Mouse (Mus musculus) limb, embryonic 11.5 days (tissue): ENCODE data around the gene Fam160b1. TPM values are rescaled to one million over a fixed set of nuclear protein-coding genes. Genes with fewer than 3 reads are reported as not detected.

Experiments used
- ATAC-seq: fragments of 200-750 bp; cut with Nextera tagmentation; 2 replicates; pipeline ENCODE4 v1.8.0; 2017; ENCODE audit warnings: low read depth; ENCODE audit not compliant: insufficient number of reproducible peaks, low FRiP score, low TSS enrichment
- DNase-seq: peaks from one replicate; pipeline ENCODE4 v3.0.0-alpha.2; 2015; ENCODE audit warnings: low spot score
- H3K27ac ChIP-seq: fragments of 300-500 bp; sonication (generic); replicated peaks from 2 replicates; pipeline ENCODE4 v1.5.1; 2014; ENCODE audit warnings: low read depth, mild to moderate bottlenecking, low read length
- H3K27me3 ChIP-seq: fragments of 300-500 bp; sonication (generic); 2 replicates; pipeline ENCODE4 v1.6.1; 2014; ENCODE audit warnings: mild to moderate bottlenecking, low read length, mixed read lengths; ENCODE audit not compliant: control insufficient read depth, insufficient read depth
- H3K36me3 ChIP-seq: fragments of 300-500 bp; sonication (generic); 2 replicates; pipeline ENCODE4 v1.6.1; 2014; ENCODE audit warnings: mild to moderate bottlenecking, low read length, moderate library complexity, mixed read lengths; ENCODE audit not compliant: control insufficient read depth, insufficient read depth
- H3K4me1 ChIP-seq: fragments of 300-500 bp; sonication (generic); 2 replicates; pipeline ENCODE4 v1.6.1; 2014; ENCODE audit warnings: low read length, mixed read lengths; ENCODE audit not compliant: control insufficient read depth, insufficient read depth
- H3K4me2 ChIP-seq: fragments of 300-500 bp; sonication (generic); 2 replicates; pipeline ENCODE4 v1.6.1; 2014; ENCODE audit warnings: low read depth, mild to moderate bottlenecking, moderate library complexity; ENCODE audit not compliant: severe bottlenecking
- H3K4me3 ChIP-seq: fragments of 300-500 bp; sonication (generic); 2 replicates; pipeline ENCODE4 v1.5.1; 2014; ENCODE audit warnings: low read depth, low read length
- H3K9ac ChIP-seq: fragments of 300-500 bp; sonication (generic); 2 replicates; pipeline ENCODE4 v1.6.1; 2014; ENCODE audit warnings: mild to moderate bottlenecking, low read length
- H3K9me3 ChIP-seq: fragments of 300-500 bp; sonication (generic); 2 replicates; pipeline ENCODE4 v1.6.1; 2016; ENCODE audit warnings: low read length; ENCODE audit not compliant: control insufficient read depth
- WGBS: fragments of 180-500 bp; shearing (Covaris S2); extraction: QIAGEN DNeasy Blood & Tissue Kit; methylation state at CpG from one replicate; pipeline ENCODE4 v1.1.7; 2014; 5-methylcytosine and 5-hydroxymethylcytosine counted together
- polyA plus RNA-seq: library from polyadenylated mRNA; unstranded; fragments of >200 nt; fragmentation: Nextera tagmentation; extraction: Ambion mirVana; gene quantifications from 2 replicates; pipeline ENCODE4 v1.2.1, GENCODE M21; 2014

Gene Fam160b1
- polyA plus RNA-seq, 1 experiment from 2014 or later, result 16.6 TPM

DNA sequence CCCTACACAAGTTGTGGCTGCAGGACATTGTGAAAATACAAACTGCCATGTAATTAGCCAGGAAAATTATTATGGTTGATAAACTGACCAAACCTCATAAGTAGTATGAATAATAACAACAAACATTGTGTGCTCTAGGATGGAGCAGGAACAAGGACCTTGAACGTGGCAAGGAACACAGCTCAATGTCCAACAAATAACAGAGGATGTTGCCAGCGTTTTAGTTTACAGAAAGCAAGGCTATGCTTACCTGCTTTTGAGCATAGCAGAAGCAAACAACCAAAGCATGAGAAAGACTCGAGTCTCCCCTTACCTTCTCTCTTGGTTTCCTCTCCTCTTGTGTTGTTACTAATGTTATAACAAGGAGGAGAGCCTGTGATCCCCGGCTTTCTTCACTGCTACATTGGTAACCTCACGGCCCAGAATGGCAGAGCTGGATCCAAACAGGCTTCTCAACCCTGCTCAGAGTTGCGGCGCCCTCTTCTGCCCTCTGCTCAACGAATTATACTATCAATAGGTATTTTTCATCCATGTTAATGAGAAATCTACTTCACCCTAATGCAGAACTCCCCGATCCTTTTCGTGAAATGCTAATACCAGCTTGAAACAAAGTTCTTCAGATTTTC lies 666 bp upstream of the Fam160b1 start:
- Histone ChIP-seq H3K4me3 (peak overlapping the region; percentile 91), H3K36me3 (no peaks in the 10 kb centered on the region), H3K4me1 (peaks cover 21% of the 10 kb centered on the region), H3K27me3 (no peaks in the 10 kb centered on the region), H3K9me3 (no peaks in the 10 kb centered on the region), H3K9ac (peak overlapping the region; percentile 13; the same call in 1 of the 2 replicates), H3K27ac (peak overlapping the region; percentile 10; the same call in 1 of the 2 replicates), H3K4me2 (peak overlapping the region; percentile 63)
- ATAC-seq, result no peak
- 67% methylated on average over 10 of the region's 10 CpGs for WGBS
- peak; percentile 34 for DNase-seq

GRCm38 (mm10) chr19:57361131-57361938 lies 855 bp downstream of the Fam160b1 start:
- peak; percentile 77 for DNase-seq
- WGBS, result under 1% methylated on average over 62 of the region's 78 CpGs
- H3K27ac ChIP-seq, result peak overlapping the region; percentile 88

DNA sequence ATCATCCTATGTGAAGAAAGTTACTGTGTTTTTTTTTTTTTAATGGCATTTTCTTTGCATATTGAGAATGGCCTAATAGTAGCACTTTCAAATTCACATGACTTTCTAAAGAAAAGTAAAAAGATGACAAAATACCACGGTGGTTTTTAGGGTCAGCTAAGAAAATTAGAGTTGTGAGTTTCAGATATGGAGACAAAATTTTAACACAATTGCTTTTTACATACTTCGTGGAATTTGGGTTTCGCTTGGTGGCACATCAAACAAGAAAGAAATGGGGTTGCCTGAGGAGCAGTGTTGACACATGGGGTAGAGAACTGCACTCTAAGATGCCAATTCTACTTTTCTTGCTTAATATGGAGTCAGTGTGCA lies 1.4 kb downstream of the Fam160b1 start:
- ATAC-seq, result no peak
- Histone ChIP-seq H3K27me3 (no peaks in the 10 kb centered on the region), H3K4me2 (peak overlapping the region; percentile 49), H3K36me3 (no peaks in the 10 kb centered on the region), H3K9ac (peak overlapping the region; percentile 95), H3K4me1 (peaks cover 24% of the 10 kb centered on the region), H3K27ac (no peak overlapping the region), H3K4me3 (peak overlapping the region; percentile 91), H3K9me3 (no peaks in the 10 kb centered on the region)
- WGBS, result 19% methylated on average over 3 of the region's 3 CpGs
- no peak for DNase-seq

More at GRCm38 (mm10) chr19:57361131-57361938, 855 bp downstream of the Fam160b1 start:
- Histone ChIP-seq H3K4me2 (peak overlapping the region; percentile 49), H3K9ac (peak overlapping the region; percentile 95), H3K27me3 (no peaks in the 10 kb centered on the region), H3K4me3 (peak overlapping the region; percentile 91), H3K36me3 (no peaks in the 10 kb centered on the region), H3K9me3 (no peaks in the 10 kb centered on the region), H3K4me1 (peaks cover 23% of the 10 kb centered on the region)
- peak; percentile 64; the same call in 1 of the 2 replicates for ATAC-seq

DNA sequence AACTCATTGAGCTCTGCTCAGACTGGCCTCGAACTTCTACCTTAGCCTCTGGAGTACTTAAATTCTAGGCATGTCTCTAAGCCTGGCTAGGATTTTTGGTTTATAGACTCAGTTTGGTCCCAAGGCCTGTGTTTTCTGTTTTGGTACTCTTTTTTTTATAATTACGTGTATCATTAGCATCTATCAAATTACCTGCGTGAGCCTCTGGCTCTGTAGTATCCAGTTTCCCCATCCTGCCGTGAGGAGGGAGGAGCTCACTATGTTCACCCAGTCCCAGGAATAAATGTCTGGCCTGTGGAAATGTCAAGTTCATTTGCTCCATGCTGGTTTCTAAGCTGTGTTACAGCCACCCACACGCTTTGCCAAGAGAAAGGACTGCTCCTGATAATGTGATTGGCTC lies 2.1 kb downstream of the Fam160b1 start:
- Histone ChIP-seq H3K4me3 (no peak overlapping the region), H3K27me3 (no peaks in the 10 kb centered on the region), H3K9me3 (no peaks in the 10 kb centered on the region), H3K9ac (no peak overlapping the region), H3K4me1 (peaks cover 24% of the 10 kb centered on the region), H3K27ac (no peak overlapping the region), H3K36me3 (no peaks in the 10 kb centered on the region), H3K4me2 (no peak overlapping the region; the same call in 1 of the 2 replicates)
- no peak for ATAC-seq
- 50% methylated on average over 5 of the region's 5 CpGs for WGBS
- no peak for DNase-seq

DNA sequence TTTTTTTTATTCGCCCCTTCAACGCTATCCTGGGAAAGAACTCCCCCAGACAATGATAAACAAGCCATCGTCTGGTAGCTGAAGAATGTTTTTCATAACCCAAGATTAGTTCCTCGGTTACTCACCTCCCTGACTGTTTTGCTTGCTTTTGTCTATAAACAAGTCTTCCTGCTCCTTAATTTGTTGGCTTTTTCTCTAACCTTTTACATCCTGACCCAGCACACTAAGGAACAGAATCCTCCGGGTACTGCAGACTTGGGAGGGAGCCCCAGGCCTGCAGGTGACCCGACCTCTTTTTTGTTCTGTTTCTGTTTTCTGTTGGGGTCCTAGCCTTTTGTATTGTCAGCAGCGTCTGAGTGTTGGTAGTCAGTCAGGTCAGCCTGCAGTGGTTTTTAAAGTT lies 2.6 kb downstream of the Fam160b1 start:
- DNase-seq (no peak), ATAC-seq (no peak)
- WGBS, result 53% methylated on average over 7 of the region's 7 CpGs
- no peak overlapping the region for H3K27ac ChIP-seq
- no peaks in the 10 kb centered on the region for H3K36me3 ChIP-seq
- H3K9me3 ChIP-seq, result no peaks in the 10 kb centered on the region
- H3K4me1 ChIP-seq, result peaks cover 24% of the 10 kb centered on the region
- no peak overlapping the region for H3K4me3 ChIP-seq
- no peak overlapping the region; the same call in 1 of the 2 replicates for H3K4me2 ChIP-seq
- H3K27me3 ChIP-seq, result no peaks in the 10 kb centered on the region
- no peak overlapping the region for H3K9ac ChIP-seq

DNA sequence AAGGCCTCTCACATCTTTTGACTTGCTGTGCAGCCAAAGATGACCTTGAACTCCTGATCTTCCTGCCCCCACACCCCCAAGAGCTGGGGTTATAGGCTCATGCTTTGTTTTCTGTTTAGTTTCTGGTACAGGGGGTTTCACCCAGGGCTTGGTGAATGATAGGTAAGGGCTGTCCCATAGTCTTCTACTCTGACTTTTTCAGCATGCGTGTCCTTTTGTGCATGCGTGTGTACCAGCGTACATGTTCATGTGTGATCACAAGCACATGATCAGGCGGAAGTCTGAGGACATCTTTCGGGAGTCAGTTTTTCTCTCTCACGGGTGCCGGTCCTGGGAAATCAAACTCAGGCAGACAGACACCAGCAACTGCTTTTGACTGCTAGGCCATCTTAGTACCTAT lies 3.1 kb downstream of the Fam160b1 start:
- no peak overlapping the region for H3K4me3 ChIP-seq
- ATAC-seq, result no peak
- H3K9ac ChIP-seq, result no peak overlapping the region
- no peaks in the 10 kb centered on the region for H3K9me3 ChIP-seq
- no peaks in the 10 kb centered on the region for H3K27me3 ChIP-seq
- WGBS, result 95% methylated on average over 7 of the region's 7 CpGs
- no peaks in the 10 kb centered on the region for H3K36me3 ChIP-seq
- no peak overlapping the region for H3K4me2 ChIP-seq
- H3K4me1 ChIP-seq, result peaks cover 24% of the 10 kb centered on the region
- no peak overlapping the region for H3K27ac ChIP-seq
- no peak for DNase-seq

- Histone ChIP-seq H3K36me3 (peaks cover 9% of the 10 kb centered on the region; the same call in 1 of the 2 replicates), H3K27me3 (no peaks in the 10 kb centered on the region), H3K9ac (no peak overlapping the region), H3K4me3 (no peak overlapping the region), H3K4me2 (no peak overlapping the region), H3K9me3 (no peaks in the 10 kb centered on the region), H3K27ac (no peak overlapping the region), H3K4me1 (peaks cover 20% of the 10 kb centered on the region)
- WGBS, result 49% methylated on average over 11 of the region's 11 CpGs
- no peak for DNase-seq
- ATAC-seq, result no peak
Measured at GRCm38 (mm10) chr19:57364942-57365673, 4.6 kb downstream of the Fam160b1 start.

DNA sequence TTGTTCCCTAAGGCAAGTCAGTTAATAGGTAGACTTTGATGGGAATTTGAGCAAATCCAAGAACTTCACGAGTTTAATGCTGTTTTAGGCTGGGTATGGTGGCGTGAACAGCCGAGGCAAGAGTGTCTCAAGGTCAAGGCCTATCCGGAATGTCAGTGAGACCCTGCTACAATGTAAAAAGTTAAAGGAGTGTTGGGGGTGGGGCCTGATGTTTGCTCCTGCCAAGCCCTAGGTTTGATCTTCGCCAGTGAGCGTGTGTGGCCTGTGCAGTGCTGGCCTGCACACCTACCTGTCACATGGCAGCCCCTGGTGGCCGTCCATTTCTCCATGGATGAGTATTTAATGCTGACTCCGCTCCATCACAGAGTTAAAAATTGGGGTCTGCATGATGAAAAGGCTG lies 5.5 kb downstream of the Fam160b1 start:
- H3K4me1 ChIP-seq, result peaks cover 20% of the 10 kb centered on the region
- WGBS, result 71% methylated on average over 8 of the region's 8 CpGs
- peaks cover 12% of the 10 kb centered on the region; the same call in 1 of the 2 replicates for H3K36me3 ChIP-seq
- H3K27me3 ChIP-seq, result no peaks in the 10 kb centered on the region
- no peaks in the 10 kb centered on the region for H3K9me3 ChIP-seq
- H3K27ac ChIP-seq, result no peak overlapping the region
- no peak overlapping the region for H3K4me2 ChIP-seq
- ATAC-seq, result no peak
- no peak overlapping the region for H3K9ac ChIP-seq
- no peak for DNase-seq
- H3K4me3 ChIP-seq, result no peak overlapping the region
